In the genomic region with DNA sequence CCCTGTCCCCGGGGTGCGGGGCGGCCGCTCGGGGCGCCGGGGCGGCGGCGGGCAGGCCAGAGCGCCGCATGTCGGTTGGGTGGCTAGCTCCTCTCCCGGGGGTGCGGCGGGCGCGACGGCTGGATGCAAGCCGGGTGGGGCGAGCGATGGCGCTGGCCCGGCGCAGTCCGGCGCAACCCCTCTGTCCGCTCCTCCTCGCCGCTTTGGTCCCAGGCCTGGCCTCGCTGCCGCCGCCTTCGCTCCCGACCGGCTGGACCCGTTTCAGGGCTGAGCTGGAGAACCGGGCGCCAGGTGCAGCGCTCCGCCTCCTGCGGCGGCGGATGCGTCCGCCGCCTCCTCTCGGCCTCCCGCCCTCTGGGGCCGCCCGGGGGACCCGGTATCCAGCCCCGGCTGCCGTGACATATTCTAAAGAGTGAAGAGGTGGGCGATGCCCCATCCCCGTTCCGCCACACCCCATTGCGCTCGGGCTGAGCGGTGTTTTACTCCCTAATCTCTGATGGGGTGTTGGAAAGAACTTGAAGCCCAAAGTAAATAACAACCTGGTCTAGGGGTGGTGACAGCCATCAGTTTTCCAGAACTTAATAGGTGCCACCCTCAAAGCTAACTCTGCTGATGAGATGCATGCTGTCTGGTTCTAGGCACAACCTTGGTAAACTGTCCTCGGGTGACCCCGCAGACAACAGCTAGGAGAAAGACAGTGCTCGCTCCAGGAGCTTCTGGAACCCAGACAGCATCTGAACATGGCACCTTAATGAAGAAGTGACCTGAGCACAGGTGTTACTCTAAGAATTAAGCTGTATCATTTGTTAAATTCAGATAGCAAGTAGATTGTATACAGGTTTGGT, we compare ENCODE assay signal across 8 mouse cellular contexts. TPM values are rescaled to one million over a fixed set of nuclear protein-coding genes. Genes with fewer than 3 reads are reported as not detected.
DNase-seq lines count a peak whose midpoint lies in the region; ATAC-seq and TF ChIP-seq lines count a peak whose summit lies in the region.

A gene (minus strand): TSS at position 407 of the 845 bp plus-strand sequence.

- H3K27ac ChIP-seq in intestine, postnatal 0 days (ENCODE audit: low read depth, low read length), result peak within 1 kb of the TSS; percentile 74
- H3K27ac ChIP-seq in limb, embryonic 11.5 days (replicated peaks; ENCODE audit: low read depth, low read length), result no peak within 1 kb of the TSS
- peak within 1 kb of the TSS; percentile 68 for H3K27ac ChIP-seq in midbrain, embryonic 11.5 days (ENCODE audit: low read depth, low read length)

- H3K4me3 ChIP-seq in intestine, postnatal 0 days (ENCODE audit: low read depth, low read length), result peak within 1 kb of the TSS; percentile 86
- peak within 1 kb of the TSS; percentile 77 for H3K4me3 ChIP-seq in limb, embryonic 11.5 days (ENCODE audit: low read depth, low read length)
- peak within 1 kb of the TSS; percentile 91 for H3K4me3 ChIP-seq in midbrain, embryonic 11.5 days (ENCODE audit: low read depth, low read length)

- H3K4me1 ChIP-seq in intestine, postnatal 0 days (replicated peaks; ENCODE audit: control insufficient read depth, insufficient read depth, low read length), result no peaks in the 10 kb centered on the region
- no peaks in the 10 kb centered on the region for H3K4me1 ChIP-seq in limb, embryonic 11.5 days (ENCODE audit: control insufficient read depth, insufficient read depth, low read length)
- no peaks in the 10 kb centered on the region for H3K4me1 ChIP-seq in midbrain, embryonic 11.5 days (ENCODE audit: control insufficient read depth, insufficient read depth, low read length)

- H3K36me3 ChIP-seq in intestine, postnatal 0 days (ENCODE audit: control insufficient read depth, insufficient read depth), result no peaks in the 10 kb centered on the region
- no peaks in the 10 kb centered on the region for H3K36me3 ChIP-seq in limb, embryonic 11.5 days (ENCODE audit: control insufficient read depth, insufficient read depth, low read length)
- H3K36me3 ChIP-seq in midbrain, embryonic 11.5 days (ENCODE audit: control insufficient read depth, insufficient read depth, low read length), result no peaks in the 10 kb centered on the region

- WGBS in intestine, postnatal 0 days, result 2% methylated on average over 49 of the region's 63 CpGs
- WGBS in limb, embryonic 11.5 days, result 3% methylated on average over 54 of the region's 63 CpGs
- WGBS in midbrain, embryonic 11.5 days, result 2% methylated on average over 53 of the region's 63 CpGs

- no peaks in the 10 kb centered on the region for H3K9me3 ChIP-seq in intestine, postnatal 0 days (ENCODE audit: control insufficient read depth)
- no peaks in the 10 kb centered on the region for H3K9me3 ChIP-seq in limb, embryonic 11.5 days (ENCODE audit: control insufficient read depth, low read length)
- no peaks in the 10 kb centered on the region for H3K9me3 ChIP-seq in midbrain, embryonic 11.5 days (ENCODE audit: control insufficient read depth, low read length)

- peak; percentile 13 for DNase-seq in adrenal gland, adult 8-10 months
- DNase-seq in embryo, embryonic 11 days, result peak; percentile 54
- peak; percentile 97 for DNase-seq in heart, adult 11 months
- peak; percentile 52 for DNase-seq in limb, embryonic 11.5 days (ENCODE audit: low spot score)
- DNase-seq in midbrain, embryonic 11.5 days (ENCODE audit: low spot score, missing footprints), result peak; percentile 95
- DNase-seq in right cerebral cortex, postnatal 4 days, result peak; percentile 50
- no peak for DNase-seq in c-Kit-positive CD71-positive TER-119-positive erythroid progenitor cells, embryonic 14.5 days (ENCODE audit: low spot score)

- TF ChIP-seq CTCF in intestine, postnatal 0 days (IDR thresholded peaks at IDR 0.05; ENCODE audit: low read depth), result peak; percentile 36

- no peaks in the 10 kb centered on the region for H3K27me3 ChIP-seq in intestine, postnatal 0 days (replicated peaks; ENCODE audit: control insufficient read depth, insufficient read depth, low read length)
- H3K27me3 ChIP-seq in limb, embryonic 11.5 days (ENCODE audit: control insufficient read depth, insufficient read depth, low read length), result peaks cover 18% of the 10 kb centered on the region
- H3K27me3 ChIP-seq in midbrain, embryonic 11.5 days (ENCODE audit: control insufficient read depth, insufficient read depth, low read length), result peaks cover 8% of the 10 kb centered on the region; the same call in 1 of the 2 replicates

- H3K9ac ChIP-seq in intestine, postnatal 0 days (ENCODE audit: low read depth, low read length), result peak within 1 kb of the TSS; percentile 88
- H3K9ac ChIP-seq in limb, embryonic 11.5 days (ENCODE audit: low read length), result peak within 1 kb of the TSS; percentile 59
- H3K9ac ChIP-seq in midbrain, embryonic 11.5 days (ENCODE audit: low read length), result peak within 1 kb of the TSS; percentile 90

- peak within 1 kb of the TSS; percentile 92 for H3K4me2 ChIP-seq in intestine, postnatal 0 days (replicated peaks; ENCODE audit: low read depth)
- peak within 1 kb of the TSS; percentile 99 for H3K4me2 ChIP-seq in limb, embryonic 11.5 days (ENCODE audit: low read depth, severe bottlenecking)
- peak within 1 kb of the TSS; percentile 95 for H3K4me2 ChIP-seq in midbrain, embryonic 11.5 days

- peak; percentile 83 for ATAC-seq in intestine, postnatal 0 days
- ATAC-seq in limb, embryonic 11.5 days (ENCODE audit: insufficient number of reproducible peaks, low FRiP score, low TSS enrichment, low read depth), result peak; percentile 28; the same call in 1 of the 2 replicates
- peak; percentile 75 for ATAC-seq in midbrain, embryonic 11.5 days (ENCODE audit: low FRiP score)

RNA-seq across cellular contexts. Expression of the gene that starts here (rescaled TPM):
- 10 to 100 TPM; 20.3 to 26.7 (median 23.4) TPM for total RNA-seq in adrenal gland, adult 8-10 months (2022)
- 9.1 and 9.2 TPM in 2 replicates for polyA plus RNA-seq in intestine, postnatal 0 days (2015; fragmentation: Nextera tagmentation; extraction: Ambion mirVana)
- polyA plus RNA-seq in limb, embryonic 11.5 days (2014; fragmentation: Nextera tagmentation; extraction: Ambion mirVana), result 0.61 and 0.82 TPM in 2 replicates
- polyA plus RNA-seq in midbrain, embryonic 11.5 days (2014; fragmentation: Nextera tagmentation; extraction: Ambion mirVana), result 3.1 and 3.4 TPM in 2 replicates

Comparison
In these comparisons a context has a peak if more than half of its experiments do, and no peak if none do; other contexts are left out.
1. Peak in DNase-seq, ATAC-seq, H3K4me3 ChIP-seq, H3K9ac ChIP-seq and H3K4me2 ChIP-seq in limb, embryonic 11.5 days; RNA of the gene not detected or under 1 TPM.
2. ATAC-seq: peak in every context shown above with its lines; median percentile 83 in intestine, postnatal 0 days; 75 in midbrain, embryonic 11.5 days; 28 in limb, embryonic 11.5 days.